Mouse (Mus musculus): Measurements from ENCODE around the gene Parn. TPM values are rescaled to one million over a fixed set of nuclear protein-coding genes. Genes with fewer than 3 reads are reported as not detected.

The Parn gene
- polyA plus RNA-seq, 1 experiment from 2014 or later: 40.5 TPM

DNA sequence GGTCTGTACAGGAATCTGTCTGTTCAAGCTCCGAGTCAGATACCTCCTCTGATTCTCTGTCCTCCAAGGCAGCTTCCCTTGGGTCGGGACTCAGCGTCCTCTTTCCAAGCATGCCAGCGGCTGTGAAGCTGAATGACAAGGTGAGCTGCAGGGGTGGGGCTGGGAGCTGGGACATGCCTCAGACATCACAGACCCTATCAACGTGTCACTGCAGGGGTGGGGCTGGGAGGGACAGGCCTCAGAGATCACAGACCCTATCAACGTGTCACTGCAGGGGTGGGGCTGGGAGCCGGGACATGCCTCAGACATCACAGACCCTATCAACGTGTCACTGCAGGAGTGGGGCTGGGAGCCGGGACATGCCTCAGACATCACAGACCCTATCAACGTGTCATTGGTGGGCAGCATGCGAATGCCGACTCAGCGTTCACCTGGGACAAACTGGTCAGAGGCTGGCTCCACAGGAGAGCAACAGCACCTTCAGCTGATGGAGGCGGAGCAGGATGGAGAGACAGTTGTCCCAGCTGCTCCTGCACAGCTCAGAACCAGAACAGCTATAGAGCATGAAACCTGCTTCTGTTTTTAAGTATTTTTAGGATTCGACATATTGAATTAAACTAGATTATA lies 126.7 kb downstream of the Parn start:
- no peak for ATAC-seq (ENCODE audit: low FRiP score, low read depth)
- no peak overlapping the region for H3K4me2 ChIP-seq (replicated peaks)
- peaks cover 13% of the 10 kb centered on the region for H3K9me3 ChIP-seq
- no peak overlapping the region for H3K9ac ChIP-seq (replicated peaks)
- H3K4me3 ChIP-seq: no peak overlapping the region
- peaks cover 8% of the 10 kb centered on the region; the same call in 1 of the 2 replicates for H3K4me1 ChIP-seq
- 81% methylated on average over 15 of the region's 15 CpGs for WGBS
- no peaks in the 10 kb centered on the region for H3K27me3 ChIP-seq
- H3K27ac ChIP-seq (replicated peaks): no peak overlapping the region
- peaks cover 18% of the 10 kb centered on the region for H3K36me3 ChIP-seq

DNA sequence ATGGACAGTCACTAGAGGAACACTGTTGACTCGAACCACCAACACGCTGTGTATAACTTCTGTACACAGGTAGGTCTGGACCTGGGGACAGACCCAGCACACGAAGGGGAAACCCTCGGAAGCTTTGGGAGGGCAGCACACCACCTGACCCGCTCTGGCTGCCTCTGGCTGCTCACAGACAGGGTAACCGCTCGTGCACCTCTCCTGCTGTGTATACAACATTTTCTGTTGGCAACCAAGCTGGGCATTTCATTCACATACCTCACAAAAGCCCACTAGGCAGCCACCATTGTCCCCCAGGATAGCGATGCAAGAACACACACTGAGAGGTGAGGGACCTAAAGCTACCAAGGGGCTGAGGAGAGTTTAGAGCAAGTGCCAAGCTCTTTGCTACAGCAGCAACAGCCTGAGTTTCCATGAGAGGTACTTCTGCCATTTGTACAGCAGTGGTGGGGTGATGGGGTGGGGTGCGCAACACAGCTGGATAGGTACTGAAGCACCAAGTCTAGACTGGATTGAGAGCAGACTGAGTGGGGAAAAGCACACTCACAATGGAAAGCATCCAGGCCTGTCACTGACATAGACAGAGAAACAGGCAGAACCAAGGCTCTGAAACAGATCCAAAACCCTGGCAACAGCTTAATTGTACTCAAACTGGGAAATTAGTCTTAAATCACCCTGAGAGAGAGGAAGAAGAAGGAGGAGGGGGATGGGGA lies 128.9 kb downstream of the Parn start:
- Histone ChIP-seq H3K4me2 (replicated peaks) (no peak overlapping the region), H3K9ac (replicated peaks) (no peak overlapping the region), H3K4me1 (peaks cover 8% of the 10 kb centered on the region; the same call in 1 of the 2 replicates), H3K4me3 (no peak overlapping the region), H3K27me3 (no peaks in the 10 kb centered on the region), H3K9me3 (no peaks in the 10 kb centered on the region), H3K27ac (replicated peaks) (no peak overlapping the region), H3K36me3 (0 out of 2 replicates have a peak, but pooled peaks cover 3% of the 10 kb centered on the region)
- no peak for ATAC-seq (ENCODE audit: low FRiP score, low read depth)
- 65% methylated on average over 9 of the region's 9 CpGs for WGBS

DNA sequence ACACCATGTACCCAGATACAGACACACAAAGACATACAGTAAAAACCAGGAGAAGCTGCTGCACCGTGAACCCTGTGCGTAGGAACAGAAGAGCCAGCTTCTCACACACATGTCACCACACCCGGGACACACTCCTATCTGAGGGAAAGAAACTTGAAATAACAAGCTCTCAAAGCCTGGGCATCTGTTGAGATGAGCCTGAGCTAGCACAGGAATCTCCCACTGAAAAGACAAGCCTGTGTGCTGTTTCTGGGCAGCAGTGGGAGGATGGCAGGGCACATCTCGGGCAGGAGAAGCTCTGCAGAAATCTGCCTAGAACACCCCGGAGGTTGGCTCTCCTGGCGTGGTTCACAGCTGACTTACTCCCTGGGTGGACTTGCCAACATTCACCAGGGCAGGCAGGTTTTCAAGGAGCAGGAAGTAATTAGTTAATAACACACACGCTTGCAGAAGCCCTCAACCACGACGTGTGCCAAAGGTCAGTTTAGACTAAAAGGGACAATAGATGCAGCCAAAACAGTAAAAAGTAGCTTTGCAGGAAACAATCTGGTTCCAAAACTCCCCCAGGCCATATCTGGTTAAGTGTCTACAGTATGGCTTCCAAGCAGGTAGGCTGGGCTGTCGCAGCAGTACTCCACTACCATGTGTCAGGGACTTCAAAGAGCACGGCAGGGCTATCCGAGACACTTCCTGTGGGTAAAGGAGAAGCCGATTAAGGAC lies 129.6 kb downstream of the Parn start:
- no peaks in the 10 kb centered on the region for H3K27me3 ChIP-seq
- H3K4me2 ChIP-seq (replicated peaks): no peak overlapping the region
- peaks cover 8% of the 10 kb centered on the region; the same call in 1 of the 2 replicates for H3K4me1 ChIP-seq
- H3K36me3 ChIP-seq: 0 out of 2 replicates have a peak, but pooled peaks cover 3% of the 10 kb centered on the region
- H3K9ac ChIP-seq (replicated peaks): no peak overlapping the region
- H3K4me3 ChIP-seq: no peak overlapping the region
- ATAC-seq (ENCODE audit: low FRiP score, low read depth): no peak
- no peak overlapping the region for H3K27ac ChIP-seq (replicated peaks)
- 82% methylated on average over 13 of the region's 13 CpGs for WGBS
- no peaks in the 10 kb centered on the region for H3K9me3 ChIP-seq

DNA sequence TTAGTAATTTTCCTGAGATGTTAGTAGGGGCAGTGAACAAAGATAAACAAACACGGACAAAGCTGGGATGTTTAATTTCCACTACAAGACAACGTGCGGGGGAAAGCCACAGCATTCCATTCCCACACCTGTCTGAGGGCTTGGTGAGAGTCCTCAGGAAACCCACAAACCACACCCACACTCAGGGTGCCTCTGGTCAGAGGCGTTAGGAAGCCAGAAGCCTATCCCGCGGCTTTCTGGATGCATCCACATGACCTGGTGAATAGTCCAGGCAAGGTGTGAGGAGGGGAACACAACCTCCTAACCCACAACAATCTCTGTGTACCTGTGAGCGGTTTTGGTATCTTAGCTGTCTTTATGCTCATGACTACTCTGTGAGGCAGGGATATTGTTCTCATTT lies 131.6 kb downstream of the Parn start:
- Histone ChIP-seq H3K27me3 (no peaks in the 10 kb centered on the region), H3K9me3 (no peaks in the 10 kb centered on the region), H3K36me3 (0 out of 2 replicates have a peak, but pooled peaks cover 3% of the 10 kb centered on the region), H3K9ac (replicated peaks) (no peak overlapping the region), H3K4me2 (replicated peaks) (no peak overlapping the region), H3K4me1 (peaks cover 8% of the 10 kb centered on the region; the same call in 1 of the 2 replicates), H3K27ac (replicated peaks) (no peak overlapping the region), H3K4me3 (no peak overlapping the region)
- no peak for ATAC-seq (ENCODE audit: low FRiP score, low read depth)
- 92% methylated on average over 7 of the region's 7 CpGs for WGBS

DNA sequence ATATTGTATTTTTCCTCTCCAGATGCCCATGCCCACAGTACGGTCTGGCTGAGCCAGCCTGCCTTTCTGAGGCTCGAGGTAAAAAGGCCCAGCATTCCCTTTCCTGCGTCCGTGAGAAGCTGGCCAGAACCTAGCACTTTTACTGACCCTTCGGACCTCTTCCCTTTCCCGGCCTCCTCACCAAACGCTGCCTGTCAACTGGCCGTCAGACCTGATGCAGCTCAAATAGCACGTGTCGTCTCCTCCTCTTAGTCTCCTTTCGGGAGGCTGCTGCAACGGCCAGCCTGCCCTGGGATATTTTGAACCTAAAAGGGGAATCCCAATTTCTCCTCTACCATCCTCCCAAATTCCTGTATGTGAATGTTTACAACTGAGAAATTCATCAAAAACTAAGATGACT lies 132.1 kb downstream of the Parn start:
- Histone ChIP-seq H3K4me2 (replicated peaks) (no peak overlapping the region), H3K4me3 (no peak overlapping the region), H3K4me1 (peaks cover 8% of the 10 kb centered on the region; the same call in 1 of the 2 replicates), H3K36me3 (0 out of 2 replicates have a peak, but pooled peaks cover 3% of the 10 kb centered on the region), H3K9ac (replicated peaks) (no peak overlapping the region), H3K9me3 (no peaks in the 10 kb centered on the region), H3K27me3 (no peaks in the 10 kb centered on the region), H3K27ac (replicated peaks) (no peak overlapping the region)
- 85% methylated on average over 12 of the region's 12 CpGs for WGBS
- ATAC-seq (ENCODE audit: low FRiP score, low read depth): no peak

DNA sequence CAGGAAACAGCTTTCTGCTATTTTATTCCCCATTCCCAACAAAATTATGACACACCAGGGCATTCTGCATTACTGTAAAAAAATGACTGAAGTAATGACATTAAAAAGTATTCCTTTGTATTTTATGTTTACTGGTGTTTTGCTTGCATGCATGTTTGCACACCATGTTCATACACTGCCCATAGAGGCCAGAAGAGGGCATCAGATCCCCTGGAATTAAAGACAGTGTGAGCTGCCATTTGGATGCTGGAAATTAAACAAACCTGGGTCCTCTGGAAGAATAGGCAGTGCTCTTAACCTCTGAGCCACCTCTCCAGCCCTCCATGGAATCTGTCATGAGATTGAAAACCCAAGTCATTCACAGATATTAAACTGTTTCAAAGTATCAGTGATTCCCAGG lies 135.1 kb downstream of the Parn start:
- no peaks in the 10 kb centered on the region for H3K4me1 ChIP-seq
- no peak overlapping the region for H3K9ac ChIP-seq (replicated peaks)
- H3K4me3 ChIP-seq: no peak overlapping the region
- no peak overlapping the region for H3K27ac ChIP-seq (replicated peaks)
- no peak for ATAC-seq (ENCODE audit: low FRiP score, low read depth)
- 0 out of 2 replicates have a peak, but pooled peaks cover under 1% of the 10 kb centered on the region for H3K36me3 ChIP-seq
- H3K27me3 ChIP-seq: no peaks in the 10 kb centered on the region
- H3K9me3 ChIP-seq: no peaks in the 10 kb centered on the region
- no peak overlapping the region for H3K4me2 ChIP-seq (replicated peaks)

DNA sequence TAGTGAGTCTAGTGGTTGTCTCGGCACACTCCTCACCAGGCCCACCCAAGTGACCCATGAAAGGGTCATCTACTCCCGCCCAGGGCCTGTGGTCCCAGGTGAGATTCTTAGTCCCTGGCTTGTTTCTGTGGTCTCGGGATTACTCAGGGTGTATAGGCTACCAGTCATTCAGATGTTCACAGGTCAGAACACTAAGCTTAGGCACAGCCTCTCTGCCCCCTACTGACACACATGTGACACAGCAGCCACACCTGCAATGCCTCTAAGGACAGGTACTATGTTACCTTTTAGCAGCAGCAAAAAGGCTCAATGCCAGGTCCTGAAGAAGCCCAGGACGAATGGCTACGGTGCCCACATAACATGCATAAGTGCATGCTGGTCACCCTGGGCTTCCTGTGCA lies 136.7 kb downstream of the Parn start:
- H3K27ac ChIP-seq (replicated peaks): no peak overlapping the region
- no peaks in the 10 kb centered on the region for H3K27me3 ChIP-seq
- no peak overlapping the region for H3K9ac ChIP-seq (replicated peaks)
- no peaks in the 10 kb centered on the region for H3K9me3 ChIP-seq
- no peaks in the 10 kb centered on the region for H3K4me1 ChIP-seq
- 89% methylated on average over 5 of the region's 5 CpGs for WGBS
- H3K4me2 ChIP-seq (replicated peaks): no peak overlapping the region
- no peak overlapping the region for H3K4me3 ChIP-seq
- no peak for ATAC-seq (ENCODE audit: low FRiP score, low read depth)
- H3K36me3 ChIP-seq: no peaks in the 10 kb centered on the region

DNA sequence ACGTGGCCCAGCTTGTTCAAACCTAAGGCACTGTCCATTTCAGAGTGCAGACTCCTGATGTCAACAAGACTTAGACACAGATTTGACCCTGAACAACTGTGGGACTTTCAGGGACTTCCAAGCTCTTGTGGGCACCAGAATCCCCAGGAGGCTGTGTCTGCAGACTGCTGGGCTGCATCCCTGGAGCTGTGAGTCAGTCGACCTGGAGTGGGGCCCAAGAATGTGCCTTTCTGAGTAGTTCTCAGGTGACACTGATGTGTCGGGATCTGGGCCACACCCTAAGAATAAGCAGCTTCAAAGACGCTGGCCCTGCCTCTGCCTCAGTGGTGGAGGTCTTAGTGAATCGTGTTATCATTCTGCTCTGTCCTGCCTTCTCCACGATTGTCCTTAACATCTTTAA lies 146.6 kb downstream of the Parn start:
- H3K27ac ChIP-seq (replicated peaks): no peak overlapping the region
- no peak overlapping the region for H3K9ac ChIP-seq (replicated peaks)
- H3K4me3 ChIP-seq: no peak overlapping the region
- no peaks in the 10 kb centered on the region for H3K9me3 ChIP-seq
- H3K4me2 ChIP-seq (replicated peaks): no peak overlapping the region
- no peak for ATAC-seq (ENCODE audit: low FRiP score, low read depth)
- 73% methylated on average over 6 of the region's 6 CpGs for WGBS
- no peaks in the 10 kb centered on the region for H3K4me1 ChIP-seq
- H3K36me3 ChIP-seq: no peaks in the 10 kb centered on the region
- H3K27me3 ChIP-seq: no peaks in the 10 kb centered on the region

DNA sequence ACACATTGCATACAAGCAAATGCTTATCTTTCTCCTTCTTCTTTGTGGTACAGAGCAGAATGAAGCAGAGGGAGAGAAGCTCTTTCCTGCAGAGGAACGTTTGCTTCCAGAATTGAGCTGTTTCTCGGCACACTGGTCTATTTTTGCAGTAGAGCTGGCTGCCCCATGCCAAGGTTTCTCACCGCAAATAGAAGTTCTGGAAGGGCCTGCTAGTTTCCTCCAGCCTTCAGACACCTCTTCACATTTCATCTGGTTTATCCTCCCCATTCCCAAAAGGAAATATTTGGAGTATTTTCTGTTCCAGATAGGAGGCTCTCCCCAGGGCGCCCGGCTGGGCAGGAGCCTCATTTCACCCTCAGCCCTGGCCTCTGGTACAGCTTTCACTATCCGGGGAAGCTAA lies 147.7 kb downstream of the Parn start:
- Histone ChIP-seq H3K4me1 (no peaks in the 10 kb centered on the region), H3K4me2 (replicated peaks) (no peak overlapping the region), H3K27ac (replicated peaks) (no peak overlapping the region), H3K27me3 (no peaks in the 10 kb centered on the region), H3K9me3 (no peaks in the 10 kb centered on the region), H3K9ac (replicated peaks) (no peak overlapping the region), H3K36me3 (no peaks in the 10 kb centered on the region), H3K4me3 (no peak overlapping the region)
- ATAC-seq (ENCODE audit: low FRiP score, low read depth): no peak
- WGBS: 95% methylated on average over 6 of the region's 6 CpGs

DNA sequence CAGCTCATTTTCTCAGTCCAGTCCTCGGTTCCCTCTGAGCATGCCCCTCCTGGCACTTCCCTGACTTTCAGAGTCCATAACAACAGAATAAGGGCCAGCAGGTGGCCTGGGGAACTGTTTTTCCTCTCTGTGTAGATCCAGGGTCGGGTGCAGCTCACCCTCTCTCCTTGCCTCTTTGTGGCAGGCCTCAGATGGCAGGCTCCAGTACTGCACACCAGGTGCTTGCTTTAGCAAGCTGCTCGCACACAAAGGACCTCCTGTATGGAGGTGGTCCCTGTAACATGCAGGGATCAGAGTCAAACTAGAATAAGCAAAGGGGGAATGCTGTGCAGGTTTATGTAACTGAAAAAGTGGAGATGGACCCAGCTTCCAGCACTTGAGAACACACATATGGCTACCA lies 151.8 kb downstream of the Parn start:
- Histone ChIP-seq H3K4me2 (replicated peaks) (no peak overlapping the region), H3K9ac (replicated peaks) (no peak overlapping the region), H3K4me3 (no peak overlapping the region), H3K36me3 (no peaks in the 10 kb centered on the region), H3K27me3 (no peaks in the 10 kb centered on the region), H3K27ac (replicated peaks) (no peak overlapping the region), H3K4me1 (no peaks in the 10 kb centered on the region), H3K9me3 (no peaks in the 10 kb centered on the region)
- no peak for ATAC-seq (ENCODE audit: low FRiP score, low read depth)
- WGBS: 57% methylated on average over 3 of the region's 3 CpGs

DNA sequence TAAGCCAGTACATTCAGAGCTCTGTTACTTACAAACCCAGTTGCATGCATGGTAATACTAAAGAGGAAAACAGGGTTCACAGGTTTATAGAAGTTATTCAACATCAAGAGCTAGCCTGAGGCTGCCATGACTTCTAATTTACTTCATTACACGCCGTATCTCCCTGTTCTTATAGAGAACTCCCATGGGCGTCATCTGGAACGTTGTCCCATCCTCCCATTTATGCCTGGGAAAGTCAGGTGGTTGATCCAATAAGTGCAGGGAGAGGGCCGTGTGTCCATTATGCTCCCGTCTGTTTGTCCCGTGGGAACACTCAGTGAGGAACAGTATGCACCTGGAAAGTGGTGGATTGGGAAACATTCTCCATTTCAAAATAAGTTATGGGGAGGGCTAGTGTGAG lies 152.4 kb downstream of the Parn start:
- Histone ChIP-seq H3K4me3 (no peak overlapping the region), H3K4me1 (no peaks in the 10 kb centered on the region), H3K27ac (replicated peaks) (no peak overlapping the region), H3K9me3 (no peaks in the 10 kb centered on the region), H3K36me3 (no peaks in the 10 kb centered on the region), H3K27me3 (no peaks in the 10 kb centered on the region), H3K9ac (replicated peaks) (no peak overlapping the region), H3K4me2 (replicated peaks) (no peak overlapping the region)
- no peak for ATAC-seq (ENCODE audit: low FRiP score, low read depth)
- 92% methylated on average over 7 of the region's 7 CpGs for WGBS

DNA sequence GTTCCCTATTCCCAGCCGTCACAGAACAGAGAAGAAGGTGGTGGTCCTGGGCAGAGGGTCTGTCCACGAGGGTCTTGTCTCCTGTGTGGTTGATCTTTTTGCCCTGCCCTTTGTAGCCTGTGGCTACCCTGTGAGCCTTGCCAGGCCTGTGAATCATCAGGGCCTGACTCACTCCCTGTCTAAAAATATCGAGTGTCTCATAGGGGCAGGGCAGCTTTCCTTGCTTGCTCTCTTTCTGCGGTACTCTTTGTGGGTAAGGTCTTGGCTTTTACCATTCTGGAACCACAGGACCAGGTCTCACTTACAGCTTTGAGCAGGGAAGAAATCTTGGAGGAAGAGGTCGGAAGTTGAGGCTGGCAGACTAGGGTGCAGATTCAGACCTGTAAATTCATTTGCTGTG lies 162.9 kb downstream of the Parn start:
- Histone ChIP-seq H3K4me3 (no peak overlapping the region), H3K4me2 (replicated peaks) (no peak overlapping the region), H3K9ac (replicated peaks) (no peak overlapping the region), H3K27me3 (no peaks in the 10 kb centered on the region), H3K27ac (replicated peaks) (no peak overlapping the region), H3K4me1 (no peaks in the 10 kb centered on the region), H3K36me3 (no peaks in the 10 kb centered on the region), H3K9me3 (no peaks in the 10 kb centered on the region)
- WGBS: 88% methylated on average over 5 of the region's 5 CpGs
- no peak for ATAC-seq (ENCODE audit: low FRiP score, low read depth)

Measured in midbrain, embryonic 12.5 days (tissue).